Mouse (Mus musculus): Measurements from ENCODE around the gene Adck2. TPM values are rescaled to one million over a fixed set of nuclear protein-coding genes. Genes with fewer than 3 reads are reported as not detected.

Adck2 gene
- 12.6 and 14.6 TPM in 2 replicates for polyA plus RNA-seq (2015; fragmentation: Nextera tagmentation; extraction: Ambion mirVana)

- H3K4me1 ChIP-seq = peaks cover 17% of the 10 kb centered on the region
- 0 out of 2 replicates have a peak, but pooled peaks cover 3% of the 10 kb centered on the region for H3K27me3 ChIP-seq (replicated peaks)
- peak within 1 kb of the TSS; percentile 92 for H3K4me2 ChIP-seq
- peak within 1 kb of the TSS; percentile 87 for H3K9ac ChIP-seq
- peak within 1 kb of the TSS; percentile 92 for H3K27ac ChIP-seq (replicated peaks)
- ATAC-seq (ENCODE audit: extremely low read depth, insufficient number of reproducible peaks, low FRiP score, low TSS enrichment) = peak; percentile 80
- no peaks in the 10 kb centered on the region for H3K9me3 ChIP-seq
- under 1% methylated on average over 49 of the region's 49 CpGs for WGBS
- peaks cover 26% of the 10 kb centered on the region for H3K36me3 ChIP-seq
- H3K4me3 ChIP-seq = peak within 1 kb of the TSS; percentile 78
Measured at GRCm38 (mm10) chr6:39573791-39574554, at the start of gene Adck2. TSS of gene Adck2 (plus strand) at chr6:39573873.

DNA sequence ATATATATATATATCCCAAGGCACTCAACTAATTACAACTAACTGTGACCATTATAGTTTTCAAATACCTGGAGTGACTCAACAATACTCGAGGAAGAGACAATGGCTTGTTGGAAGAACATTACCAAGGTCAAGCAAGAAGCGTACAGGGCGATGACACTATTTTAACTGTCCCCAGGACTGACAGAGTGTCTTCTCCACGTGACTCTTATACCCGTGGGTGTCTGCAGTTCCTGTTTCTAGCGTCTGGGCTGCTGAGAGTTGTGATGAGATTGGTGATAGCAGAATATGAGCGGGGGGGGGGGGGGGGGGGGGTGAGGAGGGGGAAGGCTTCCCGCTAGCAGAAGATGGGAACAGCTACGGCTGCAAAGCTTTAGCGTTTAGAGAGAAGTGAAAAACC is 46.9 kb upstream of the Adck2 start:
- H3K9me3 ChIP-seq = no peaks in the 10 kb centered on the region
- no peaks in the 10 kb centered on the region for H3K27me3 ChIP-seq (replicated peaks)
- no peak overlapping the region for H3K4me2 ChIP-seq
- H3K27ac ChIP-seq (replicated peaks) = peak overlapping the region; percentile 36; the same call in 1 of the 2 replicates
- no peak overlapping the region for H3K4me3 ChIP-seq
- no peak for ATAC-seq (ENCODE audit: extremely low read depth, insufficient number of reproducible peaks, low FRiP score, low TSS enrichment)
- no peak overlapping the region for H3K9ac ChIP-seq
- H3K4me1 ChIP-seq = peaks cover 31% of the 10 kb centered on the region
- 55% methylated on average over 10 of the region's 10 CpGs for WGBS
- peaks cover 30% of the 10 kb centered on the region for H3K36me3 ChIP-seq

- Histone ChIP-seq H3K4me1 (peaks cover 31% of the 10 kb centered on the region), H3K4me2 (no peak overlapping the region), H3K9ac (no peak overlapping the region), H3K9me3 (no peaks in the 10 kb centered on the region), H3K27me3 (replicated peaks) (no peaks in the 10 kb centered on the region), H3K27ac (replicated peaks) (peak overlapping the region; percentile 36; the same call in 1 of the 2 replicates), H3K4me3 (no peak overlapping the region), H3K36me3 (peaks cover 25% of the 10 kb centered on the region)
- WGBS = 64% methylated on average over 7 of the region's 7 CpGs
- ATAC-seq (ENCODE audit: extremely low read depth, insufficient number of reproducible peaks, low FRiP score, low TSS enrichment) = no peak
Measured at GRCm38 (mm10) chr6:39527337-39527784, 46.3 kb upstream of the Adck2 start.

DNA sequence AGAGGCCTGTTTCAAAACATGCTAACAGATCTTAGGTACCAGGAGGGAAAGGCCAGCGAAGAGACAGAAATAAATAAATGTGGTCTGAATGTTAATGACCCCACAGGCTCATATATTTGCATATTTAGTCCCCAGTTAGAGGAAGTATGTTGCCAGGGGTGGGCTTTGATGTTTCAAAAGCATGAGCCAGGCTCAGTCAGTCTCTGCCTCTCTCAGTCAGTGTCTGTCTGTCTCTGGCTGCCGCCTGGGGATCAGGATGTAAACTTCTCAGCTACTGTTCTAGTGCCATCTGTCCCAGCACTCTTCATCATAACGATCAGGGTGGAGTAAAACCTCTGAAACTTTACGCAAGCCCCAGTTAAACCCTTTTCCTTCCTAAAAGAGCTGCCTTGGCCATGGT is 45.9 kb upstream of the Adck2 start:
- Histone ChIP-seq H3K27me3 (replicated peaks) (no peaks in the 10 kb centered on the region), H3K9ac (no peak overlapping the region), H3K27ac (replicated peaks) (peak overlapping the region; percentile 79; the same call in 1 of the 2 replicates), H3K4me2 (no peak overlapping the region), H3K9me3 (no peaks in the 10 kb centered on the region), H3K36me3 (peaks cover 21% of the 10 kb centered on the region), H3K4me3 (no peak overlapping the region), H3K4me1 (peaks cover 31% of the 10 kb centered on the region)
- WGBS = 71% methylated on average over 4 of the region's 4 CpGs
- ATAC-seq (ENCODE audit: extremely low read depth, insufficient number of reproducible peaks, low FRiP score, low TSS enrichment) = no peak

DNA sequence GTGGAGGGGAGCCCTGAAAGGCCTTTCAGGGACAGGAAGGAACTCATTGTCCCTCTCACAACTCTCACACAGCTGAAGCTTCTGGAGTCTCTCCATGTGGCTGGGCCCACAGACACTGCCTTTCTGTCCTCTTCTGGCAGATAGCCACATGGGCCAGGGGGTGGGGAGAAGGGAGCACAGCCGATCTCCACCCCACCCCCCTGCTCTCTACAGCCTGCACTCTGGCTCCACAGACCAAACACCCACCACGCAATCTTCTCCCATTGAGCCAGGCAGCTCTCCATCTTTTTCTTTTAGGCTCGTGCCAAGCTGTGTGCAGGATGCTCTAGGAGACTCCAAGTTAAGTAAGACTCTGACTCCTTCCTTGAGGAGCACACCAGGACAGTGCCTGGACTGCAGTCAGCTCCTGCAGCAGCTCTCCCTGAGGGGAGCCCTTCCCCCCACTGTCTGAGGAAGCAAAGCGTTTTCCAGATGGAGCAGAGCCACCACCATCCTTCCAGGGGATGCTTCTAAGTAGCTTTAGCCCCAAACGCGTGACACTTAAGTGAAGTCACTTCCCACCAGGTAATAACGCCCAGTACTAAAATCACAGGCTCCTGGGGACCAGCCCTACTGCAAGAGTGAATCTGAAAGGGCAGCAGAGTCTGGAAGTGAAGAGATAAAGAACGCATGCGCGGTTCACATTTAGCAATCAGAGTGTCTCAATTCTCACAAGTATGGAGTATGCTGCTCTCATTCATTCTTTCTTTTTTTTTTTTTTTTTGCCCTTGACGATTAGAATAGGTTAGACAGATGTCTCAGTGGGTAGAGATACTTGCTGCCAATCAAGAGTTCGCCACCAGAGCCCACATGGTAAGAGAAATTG is 44.8 kb upstream of the Adck2 start:
- H3K27ac ChIP-seq (replicated peaks) = peak overlapping the region; percentile 79
- no peaks in the 10 kb centered on the region for H3K27me3 ChIP-seq (replicated peaks)
- H3K9ac ChIP-seq = peak overlapping the region; percentile 61
- H3K36me3 ChIP-seq = peaks cover 21% of the 10 kb centered on the region
- no peak overlapping the region for H3K4me3 ChIP-seq
- peak overlapping the region; percentile 49 for H3K4me2 ChIP-seq
- 0 out of 2 replicates have a peak, but pooled peaks have one; percentile 27 for ATAC-seq (ENCODE audit: extremely low read depth, insufficient number of reproducible peaks, low FRiP score, low TSS enrichment)
- peaks cover 2% of the 10 kb centered on the region; the same call in 1 of the 2 replicates for H3K9me3 ChIP-seq
- H3K4me1 ChIP-seq = peaks cover 31% of the 10 kb centered on the region
- WGBS = 19% methylated on average over 12 of the region's 12 CpGs

DNA sequence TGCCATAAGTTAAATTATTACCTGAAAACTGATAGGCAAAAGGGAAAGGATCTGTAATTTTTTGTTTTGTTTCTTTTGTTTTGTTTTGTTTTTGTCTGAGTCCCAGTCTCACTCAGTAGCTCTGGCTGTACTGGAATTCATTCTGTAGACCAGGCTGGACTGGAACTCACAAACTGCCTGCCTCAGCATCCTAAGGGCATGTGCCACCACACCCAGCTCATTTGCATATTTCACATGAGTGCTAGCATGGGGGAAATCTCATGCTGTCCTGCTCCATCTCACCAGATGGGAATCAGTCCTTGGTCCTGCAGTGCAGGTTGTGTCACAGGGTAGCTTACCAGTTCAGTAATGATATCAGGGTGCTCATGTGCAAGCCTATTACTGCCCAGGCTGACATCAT is 38.7 kb upstream of the Adck2 start:
- Histone ChIP-seq H3K27me3 (replicated peaks) (no peaks in the 10 kb centered on the region), H3K27ac (replicated peaks) (no peak overlapping the region), H3K4me1 (peaks cover 25% of the 10 kb centered on the region), H3K9me3 (peaks cover 4% of the 10 kb centered on the region; the same call in 1 of the 2 replicates), H3K4me2 (no peak overlapping the region), H3K9ac (no peak overlapping the region), H3K36me3 (peaks cover 13% of the 10 kb centered on the region), H3K4me3 (no peak overlapping the region)
- no peak for ATAC-seq (ENCODE audit: extremely low read depth, insufficient number of reproducible peaks, low FRiP score, low TSS enrichment)

DNA sequence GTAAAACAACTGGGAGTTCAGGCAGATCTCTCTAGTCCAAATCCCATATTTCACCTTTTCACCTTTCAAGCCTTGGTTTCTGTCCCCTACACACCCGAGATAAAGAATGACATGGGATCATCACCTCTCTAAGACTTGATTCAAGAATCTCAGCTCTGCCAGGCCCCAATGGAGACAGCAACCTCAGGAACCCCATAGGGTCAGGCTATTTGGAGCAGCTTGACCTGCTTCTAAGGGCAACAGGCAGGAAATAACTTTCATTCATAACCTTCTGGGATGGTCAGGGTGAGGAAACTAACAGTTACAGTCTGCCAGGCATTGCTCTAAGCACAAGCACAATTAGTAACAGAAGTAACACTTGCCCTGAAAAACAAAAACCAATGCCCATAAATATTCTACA is 37.1 kb upstream of the Adck2 start:
- no peak overlapping the region for H3K27ac ChIP-seq (replicated peaks)
- no peaks in the 10 kb centered on the region for H3K27me3 ChIP-seq (replicated peaks)
- 29% methylated on average over 1 of the region's 1 CpGs for WGBS
- no peak for ATAC-seq (ENCODE audit: extremely low read depth, insufficient number of reproducible peaks, low FRiP score, low TSS enrichment)
- H3K9ac ChIP-seq = no peak overlapping the region
- H3K4me3 ChIP-seq = no peak overlapping the region
- peaks cover 13% of the 10 kb centered on the region for H3K36me3 ChIP-seq
- peaks cover 37% of the 10 kb centered on the region for H3K4me1 ChIP-seq
- no peak overlapping the region for H3K4me2 ChIP-seq
- H3K9me3 ChIP-seq = peaks cover 4% of the 10 kb centered on the region; the same call in 1 of the 2 replicates

DNA sequence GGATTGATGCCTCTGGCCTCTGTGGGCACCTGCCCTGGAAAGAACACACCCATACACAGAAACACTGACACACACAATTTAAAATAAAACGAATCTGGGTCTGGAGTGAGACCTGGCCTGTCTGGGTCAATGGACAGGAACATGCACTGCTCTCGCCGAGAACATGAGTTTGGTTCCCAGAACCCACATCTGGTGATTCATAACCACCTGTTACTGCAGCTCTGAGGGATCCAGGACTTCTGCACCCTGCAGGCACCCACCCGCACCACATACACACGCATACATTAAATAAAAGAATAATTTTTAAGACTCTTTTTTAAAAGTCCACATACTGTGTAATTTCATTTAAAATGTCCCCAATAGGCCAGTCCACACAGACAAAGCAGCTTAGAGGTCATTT is 36.4 kb upstream of the Adck2 start:
- ATAC-seq (ENCODE audit: extremely low read depth, insufficient number of reproducible peaks, low FRiP score, low TSS enrichment) = no peak
- Histone ChIP-seq H3K4me3 (no peak overlapping the region), H3K27ac (replicated peaks) (no peak overlapping the region), H3K4me2 (no peak overlapping the region), H3K36me3 (peaks cover 13% of the 10 kb centered on the region), H3K9me3 (peaks cover 4% of the 10 kb centered on the region; the same call in 1 of the 2 replicates), H3K9ac (no peak overlapping the region), H3K4me1 (peaks cover 40% of the 10 kb centered on the region), H3K27me3 (replicated peaks) (no peaks in the 10 kb centered on the region)
- 92% methylated on average over 5 of the region's 5 CpGs for WGBS

GRCm38 (mm10) chr6:39538227-39538626 is 35.4 kb upstream of the Adck2 start:
- no peaks in the 10 kb centered on the region for H3K27me3 ChIP-seq (replicated peaks)
- no peak for ATAC-seq (ENCODE audit: extremely low read depth, insufficient number of reproducible peaks, low FRiP score, low TSS enrichment)
- peaks cover 9% of the 10 kb centered on the region for H3K36me3 ChIP-seq
- H3K9ac ChIP-seq = peak overlapping the region; percentile 24; the same call in 1 of the 2 replicates
- peak overlapping the region; percentile 82 for H3K27ac ChIP-seq (replicated peaks)
- no peak overlapping the region for H3K4me3 ChIP-seq
- peaks cover 50% of the 10 kb centered on the region for H3K4me1 ChIP-seq
- WGBS = 60% methylated on average over 8 of the region's 8 CpGs
- peaks cover 4% of the 10 kb centered on the region; the same call in 1 of the 2 replicates for H3K9me3 ChIP-seq
- no peak overlapping the region for H3K4me2 ChIP-seq

DNA sequence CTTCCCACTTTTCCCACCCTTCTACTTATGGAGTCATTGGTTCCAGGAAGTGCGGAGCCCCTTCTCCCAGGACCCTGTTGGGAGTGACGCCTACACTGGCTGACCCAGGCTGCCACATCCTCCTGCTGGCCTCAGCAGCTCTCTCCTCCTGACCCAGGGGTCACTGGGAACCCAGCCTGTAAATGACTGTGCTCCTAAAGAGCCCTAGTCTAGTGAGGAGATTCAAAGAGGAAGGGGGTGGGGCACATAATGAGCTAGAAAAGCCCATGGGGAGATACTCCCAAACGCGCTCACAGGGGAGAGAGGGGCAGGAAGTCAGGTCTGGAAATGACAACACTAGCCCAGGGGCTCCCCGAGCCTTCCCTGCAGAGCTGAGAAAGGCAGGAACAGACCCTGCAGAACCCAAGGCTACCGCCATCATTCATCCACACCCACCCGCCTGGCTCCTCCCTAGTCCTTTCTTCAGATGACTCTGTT is 34.0 kb upstream of the Adck2 start:
- Histone ChIP-seq H3K4me1 (peaks cover 65% of the 10 kb centered on the region), H3K27me3 (replicated peaks) (no peaks in the 10 kb centered on the region), H3K27ac (replicated peaks) (peak overlapping the region; percentile 82), H3K9me3 (no peaks in the 10 kb centered on the region), H3K4me2 (peak overlapping the region; percentile 56), H3K36me3 (no peaks in the 10 kb centered on the region), H3K9ac (peak overlapping the region; percentile 1), H3K4me3 (peak overlapping the region; percentile 17; the same call in 1 of the 2 replicates)
- ATAC-seq (ENCODE audit: extremely low read depth, insufficient number of reproducible peaks, low FRiP score, low TSS enrichment) = peak; percentile 38; the same call in 1 of the 2 replicates
- WGBS = 15% methylated on average over 7 of the region's 7 CpGs

DNA sequence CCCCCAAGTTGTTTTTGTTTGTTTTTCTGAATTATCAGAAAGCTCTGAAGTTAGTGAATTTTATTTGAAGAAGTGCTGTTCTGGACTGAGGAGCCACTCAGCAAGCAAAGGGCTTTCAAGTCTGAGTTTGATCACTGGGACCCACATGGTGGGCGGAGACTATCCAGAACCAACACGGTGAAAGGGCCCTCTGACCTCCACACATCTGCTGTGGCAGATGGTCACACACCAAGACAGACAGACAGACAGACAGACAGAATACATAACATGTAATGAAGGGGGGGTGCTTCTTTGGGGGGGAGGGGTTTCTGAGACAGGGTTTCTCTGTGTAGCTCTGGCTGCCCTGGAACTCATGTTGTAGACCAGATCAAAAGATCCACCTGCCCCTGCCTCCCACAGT is 33.1 kb upstream of the Adck2 start:
- Histone ChIP-seq H3K27ac (replicated peaks) (peak overlapping the region; percentile 82), H3K4me3 (no peak overlapping the region), H3K9me3 (no peaks in the 10 kb centered on the region), H3K9ac (no peak overlapping the region), H3K4me1 (peaks cover 73% of the 10 kb centered on the region), H3K27me3 (replicated peaks) (no peaks in the 10 kb centered on the region), H3K4me2 (peak overlapping the region; percentile 56; the same call in 1 of the 2 replicates), H3K36me3 (no peaks in the 10 kb centered on the region)
- ATAC-seq (ENCODE audit: extremely low read depth, insufficient number of reproducible peaks, low FRiP score, low TSS enrichment) = no peak
- WGBS = 43% methylated on average over 2 of the region's 2 CpGs

Measured in heart, embryonic 13.5 days (tissue).